Mouse (Mus musculus): Measurements from ENCODE around the gene Bdh2. TPM values are rescaled to one million over a fixed set of nuclear protein-coding genes. Genes with fewer than 3 reads are reported as not detected.

The Bdh2 gene
- total and polyA plus RNA-seq, 3 experiments, result 0.22 to 0.23 TPM; not detected in 1

DNA sequence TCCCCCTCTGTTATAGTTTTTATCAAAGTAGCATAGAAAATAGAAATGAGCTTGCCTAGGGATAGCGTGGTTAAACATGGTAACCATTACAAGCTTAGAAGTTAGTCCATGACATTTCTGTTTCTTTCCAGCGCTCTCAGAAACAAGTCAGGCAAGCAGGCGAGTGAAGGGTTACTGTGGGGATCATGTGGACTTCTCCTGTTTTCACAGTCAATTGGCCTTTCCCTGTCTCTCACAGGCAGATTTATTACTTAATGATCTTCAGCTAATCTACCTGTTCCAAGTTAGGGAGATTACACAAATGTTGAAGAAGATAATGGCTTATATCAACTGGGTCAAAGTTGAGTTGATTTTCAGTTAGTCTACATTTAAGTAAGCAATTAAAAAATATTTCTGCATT, 48.6 kb upstream of the Bdh2 start:
- H3K36me3 ChIP-seq (ENCODE audit: control insufficient read depth in 1 of 2, insufficient read depth in 2 of 2, low read length in 2 of 2), result peaks cover 0 to 57% of the 10 kb centered on the region in 2 experiments; a peak in 2 of 4 replicates
- H3K9ac ChIP-seq (ENCODE audit: control insufficient read depth, low read depth, low read length, poor library complexity, severe bottlenecking), result no peak overlapping the region
- no peak for DNase-seq (ENCODE audit: low read depth, low spot score)
- TF ChIP-seq TCF12 (IDR thresholded peaks at IDR 0.05; ENCODE audit: low read depth, low read length) (no peak), POLR2A (IDR thresholded peaks at IDR 0.05; ENCODE audit: control insufficient read depth in 1 of 2, insufficient read depth in 1 of 2, low read depth in 1 of 2, low read length in 2 of 2, poor library complexity in 1 of 2) (no peak), RCOR1 (IDR thresholded peaks at IDR 0.05; ENCODE audit: low read depth, low read length) (no peak), HCFC1 (IDR thresholded peaks at IDR 0.05; ENCODE audit: low read depth, low read length) (no peak), MAFK (IDR thresholded peaks at IDR 0.05; ENCODE audit: borderline replicate concordance, low read depth, low read length) (no peak), E2F4 (IDR thresholded peaks at IDR 0.05; ENCODE audit: borderline replicate concordance, low read depth, low read length) (no peak), NRF1 (IDR thresholded peaks at IDR 0.05; ENCODE audit: insufficient read depth, low read depth, low read length, poor library complexity, severe bottlenecking) (no peak), MAZ (IDR thresholded peaks at IDR 0.05; ENCODE audit: low read depth, low read length) (no peak), MXI1 (IDR thresholded peaks at IDR 0.05; ENCODE audit: low read depth, low read length) (no peak), USF1 (IDR thresholded peaks at IDR 0.05; ENCODE audit: low read depth, low read length) (no peak), CHD1 (IDR thresholded peaks at IDR 0.05; ENCODE audit: low read depth, low read length) (no peak)
- no peaks in the 10 kb centered on the region for H3K79me2 ChIP-seq (ENCODE audit: control insufficient read depth, insufficient read depth, low read length, poor library complexity)
- H3K4me1 ChIP-seq (ENCODE audit: control insufficient read depth in 1 of 2, insufficient read depth in 2 of 2, low read length in 2 of 2), result no peaks in the 10 kb centered on the region
- H3K27ac ChIP-seq (ENCODE audit: control insufficient read depth, low read depth, low read length), result no peak overlapping the region
- H3K4me3 ChIP-seq (ENCODE audit: control insufficient read depth in 1 of 2, insufficient read depth in 1 of 2, low read depth in 2 of 2, low read length in 2 of 2), result no peak overlapping the region
- H3K27me3 ChIP-seq (ENCODE audit: control insufficient read depth in 1 of 2, insufficient read depth in 2 of 2, low read length in 2 of 2), result no peaks in the 10 kb centered on the region
- no peaks in the 10 kb centered on the region for H3K9me3 ChIP-seq (replicated peaks; ENCODE audit: insufficient read depth, low read length)

DNA sequence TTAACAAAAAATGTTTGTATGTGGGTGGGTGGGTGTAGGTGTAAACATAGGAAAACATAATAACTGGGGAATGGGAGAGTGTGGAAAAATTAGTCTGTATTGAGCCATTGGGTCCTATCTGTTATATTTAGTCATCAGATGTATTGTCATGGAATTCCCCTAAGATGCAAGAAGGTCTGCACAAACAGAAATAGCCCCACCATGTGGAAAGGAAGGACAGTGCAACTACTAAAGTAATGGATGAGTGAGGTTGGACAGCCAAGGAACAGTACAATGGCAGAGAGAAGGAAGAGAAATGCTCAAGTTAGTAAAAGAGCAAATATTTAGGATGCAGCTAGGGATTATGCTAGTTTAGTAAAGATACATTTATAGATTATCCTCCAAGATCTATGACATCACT, 35.3 kb upstream of the Bdh2 start:
- Histone ChIP-seq H3K79me2 (ENCODE audit: control insufficient read depth, insufficient read depth, low read length, poor library complexity) (no peaks in the 10 kb centered on the region), H3K4me1 (ENCODE audit: control insufficient read depth in 1 of 2, insufficient read depth in 2 of 2, low read length in 2 of 2) (no peaks in the 10 kb centered on the region), H3K27me3 (ENCODE audit: control insufficient read depth in 1 of 2, insufficient read depth in 2 of 2, low read length in 2 of 2) (no peaks in the 10 kb centered on the region), H3K27ac (ENCODE audit: control insufficient read depth, low read depth, low read length) (no peak overlapping the region), H3K9me3 (replicated peaks; ENCODE audit: insufficient read depth, low read length) (no peaks in the 10 kb centered on the region), H3K9ac (ENCODE audit: control insufficient read depth, low read depth, low read length, poor library complexity, severe bottlenecking) (no peak overlapping the region), H3K36me3 (ENCODE audit: control insufficient read depth in 1 of 2, insufficient read depth in 2 of 2, low read length in 2 of 2) (peaks cover 0 to 36% of the 10 kb centered on the region in 2 experiments; a peak in 2 of 4 replicates), H3K4me3 (ENCODE audit: control insufficient read depth in 1 of 2, insufficient read depth in 1 of 2, low read depth in 2 of 2, low read length in 2 of 2) (no peak overlapping the region)
- DNase-seq (ENCODE audit: low read depth, low spot score), result peak; percentile 57
- no peak for TF ChIP-seq RCOR1 (IDR thresholded peaks at IDR 0.05; ENCODE audit: low read depth, low read length)
- TF ChIP-seq CTCF (IDR thresholded peaks at IDR 0.05 in 2 of 3, conservative IDR thresholded peaks at IDR 0.05 in 1 of 3; ENCODE audit: control insufficient read depth in 1 of 3, insufficient read depth in 1 of 3, low read depth in 2 of 3, low read length in 3 of 3, poor library complexity in 1 of 3, severe bottlenecking in 1 of 3), result peak in 2 of 3 experiments; percentile 50 to 59; a peak in 4 of 6 replicates
- peak; percentile 35 for TF ChIP-seq RAD21 (IDR thresholded peaks at IDR 0.05; ENCODE audit: low read depth, low read length)
- TF ChIP-seq ZMIZ1 (IDR thresholded peaks at IDR 0.05; ENCODE audit: low read depth, low read length), result no peak
- TF ChIP-seq SMC3 (IDR thresholded peaks at IDR 0.05; ENCODE audit: low read depth, low read length), result peak; percentile 55

GRCm38 (mm10) chr3:135246828-135247227, 34.2 kb upstream of the Bdh2 start:
- no peak overlapping the region for H3K27ac ChIP-seq (ENCODE audit: control insufficient read depth, low read depth, low read length)
- H3K27me3 ChIP-seq (ENCODE audit: control insufficient read depth in 1 of 2, insufficient read depth in 2 of 2, low read length in 2 of 2), result no peaks in the 10 kb centered on the region
- no peak overlapping the region for H3K4me3 ChIP-seq (ENCODE audit: control insufficient read depth in 1 of 2, insufficient read depth in 1 of 2, low read depth in 2 of 2, low read length in 2 of 2)
- H3K4me1 ChIP-seq (ENCODE audit: control insufficient read depth in 1 of 2, insufficient read depth in 2 of 2, low read length in 2 of 2), result no peaks in the 10 kb centered on the region
- H3K79me2 ChIP-seq (ENCODE audit: control insufficient read depth, insufficient read depth, low read length, poor library complexity), result no peaks in the 10 kb centered on the region
- H3K36me3 ChIP-seq (ENCODE audit: control insufficient read depth in 1 of 2, insufficient read depth in 2 of 2, low read length in 2 of 2), result peaks cover 0 to 38% of the 10 kb centered on the region in 2 experiments; a peak in 2 of 4 replicates
- TF ChIP-seq CHD1 (IDR thresholded peaks at IDR 0.05; ENCODE audit: low read depth, low read length) (no peak), POLR2A (IDR thresholded peaks at IDR 0.05; ENCODE audit: control insufficient read depth in 1 of 2, insufficient read depth in 1 of 2, low read depth in 1 of 2, low read length in 2 of 2, poor library complexity in 1 of 2) (no peak)
- H3K9me3 ChIP-seq (replicated peaks; ENCODE audit: insufficient read depth, low read length), result no peaks in the 10 kb centered on the region
- DNase-seq (ENCODE audit: low read depth, low spot score), result no peak
- no peak overlapping the region for H3K9ac ChIP-seq (ENCODE audit: control insufficient read depth, low read depth, low read length, poor library complexity, severe bottlenecking)
